Mouse (Mus musculus) limb, embryonic 14.5 days (tissue): Measurements from ENCODE around the gene Pnpla7. TPM values are rescaled to one million over a fixed set of nuclear protein-coding genes. Genes with fewer than 3 reads are reported as not detected.

ENCODE experiments used
- ATAC-seq: fragments of 200-750 bp; cut with Nextera tagmentation; 2 replicates; pipeline ENCODE4 v1.8.0; 2017; ENCODE audit warnings: low read depth, moderate number of reproducible peaks, moderate TSS enrichment; ENCODE audit not compliant: low FRiP score
- DNase-seq: peaks from one replicate; pipeline ENCODE4 v3.0.0-alpha.2; 2015; ENCODE audit warnings: low spot score
- H3K27ac ChIP-seq: fragments of 300-500 bp; sonication (generic); replicated peaks from 2 replicates; pipeline ENCODE4 v1.5.1; 2014; ENCODE audit warnings: low read depth, mild to moderate bottlenecking, low read length, moderate library complexity, mixed read lengths
- H3K27me3 ChIP-seq: fragments of 300-500 bp; sonication (generic); 2 replicates; pipeline ENCODE4 v1.6.1; 2014; ENCODE audit warnings: low read length, mixed read lengths; ENCODE audit not compliant: control insufficient read depth, insufficient read depth
- H3K36me3 ChIP-seq: fragments of 300-500 bp; sonication (generic); 2 replicates; pipeline ENCODE4 v1.6.1; 2014; ENCODE audit warnings: mild to moderate bottlenecking, low read length, moderate library complexity, mixed read lengths; ENCODE audit not compliant: control insufficient read depth, insufficient read depth
- H3K4me1 ChIP-seq: fragments of 300-500 bp; sonication (generic); 2 replicates; pipeline ENCODE4 v1.6.1; 2014; ENCODE audit warnings: antibody characterized with exemption, low read length, mixed read lengths; ENCODE audit not compliant: control insufficient read depth, insufficient read depth
- H3K4me2 ChIP-seq: fragments of 300-500 bp; sonication (generic); replicated peaks from 2 replicates; pipeline ENCODE4 v1.6.1; 2014; ENCODE audit warnings: low read depth, mild to moderate bottlenecking, low read length, moderate library complexity; ENCODE audit not compliant: severe bottlenecking
- H3K4me3 ChIP-seq: fragments of 300-500 bp; sonication (generic); replicated peaks from 2 replicates; pipeline ENCODE4 v1.5.1; 2014; ENCODE audit warnings: low read length
- H3K9ac ChIP-seq: fragments of 300-500 bp; sonication (generic); 2 replicates; pipeline ENCODE4 v1.6.1; 2014; ENCODE audit warnings: mild to moderate bottlenecking, low read depth, low read length, moderate library complexity; ENCODE audit not compliant: severe bottlenecking
- H3K9me3 ChIP-seq: fragments of 300-500 bp; sonication (generic); 2 replicates; pipeline ENCODE4 v1.6.1; 2016; ENCODE audit warnings: low read length; ENCODE audit not compliant: control insufficient read depth
- POLR2A ChIP-seq: fragments of 200-500 bp; IDR thresholded peaks from 2 replicates; pipeline ENCODE4 v1.8.0; 2012; ENCODE audit warnings: inconsistent platforms, mild to moderate bottlenecking, moderate library complexity, borderline replicate concordance; ENCODE audit not compliant: insufficient read depth, insufficient read length; ENCODE audit errors: extremely low read depth
- WGBS: fragments of 180-500 bp; shearing (Covaris S2); extraction: QIAGEN DNeasy Blood & Tissue Kit; methylation state at CpG from one replicate; pipeline ENCODE4 v1.1.7; 2014; 5-methylcytosine and 5-hydroxymethylcytosine counted together
- polyA plus RNA-seq, 2 experiments: library from polyadenylated mRNA; depleted of rRNA in 1 of 2; stranded (reverse) in 1 of 2; unstranded in 1 of 2; fragments of >200 nt; fragmentation: Nextera tagmentation in 1 of 2; extraction: Ambion mirVana in 1 of 2; gene quantifications; 2 replicates each; pipeline versions ENCODE4 v1.2.1 to v1.2.3; 2012 to 2014

Pnpla7 gene
- polyA plus RNA-seq, 2 experiments, result 7.9 to 12.0 TPM

GRCm38 (mm10) chr2:25008250-25008649, 32.4 kb downstream of the Pnpla7 start:
- Histone ChIP-seq H3K4me1 (no peaks in the 10 kb centered on the region), H3K27me3 (no peaks in the 10 kb centered on the region), H3K9me3 (no peaks in the 10 kb centered on the region), H3K36me3 (no peaks in the 10 kb centered on the region), H3K9ac (no peak overlapping the region), H3K4me2 (no peak overlapping the region), H3K27ac (no peak overlapping the region), H3K4me3 (no peak overlapping the region)
- no peak for DNase-seq
- ATAC-seq, result no peak
- no peak for TF ChIP-seq POLR2A

GRCm38 (mm10) chr2:25022678-25023077, 46.8 kb downstream of the Pnpla7 start:
- no peak for ATAC-seq
- no peak for TF ChIP-seq POLR2A
- 81% methylated on average over 1 of the region's 1 CpGs for whole genome bisulfite sequencing

GRCm38 (mm10) chr2:25025109-25025508, 49.3 kb downstream of the Pnpla7 start:
- no peak overlapping the region for H3K9ac ChIP-seq
- no peaks in the 10 kb centered on the region for H3K4me1 ChIP-seq
- H3K9me3 ChIP-seq, result no peaks in the 10 kb centered on the region
- H3K27me3 ChIP-seq, result no peaks in the 10 kb centered on the region
- WGBS, result 85% methylated on average over 1 of the region's 1 CpGs
- DNase-seq, result no peak
- TF ChIP-seq POLR2A, result no peak
- no peak overlapping the region for H3K4me3 ChIP-seq
- no peaks in the 10 kb centered on the region for H3K36me3 ChIP-seq
- H3K27ac ChIP-seq, result no peak overlapping the region
- ATAC-seq, result no peak
- H3K4me2 ChIP-seq, result no peak overlapping the region

More at GRCm38 (mm10) chr2:25022678-25023077, 46.8 kb downstream of the Pnpla7 start:
- Histone ChIP-seq H3K9ac (no peak overlapping the region), H3K4me3 (no peak overlapping the region), H3K27me3 (no peaks in the 10 kb centered on the region), H3K9me3 (no peaks in the 10 kb centered on the region), H3K4me2 (no peak overlapping the region), H3K36me3 (no peaks in the 10 kb centered on the region), H3K27ac (no peak overlapping the region), H3K4me1 (no peaks in the 10 kb centered on the region)
- no peak for DNase-seq

- ATAC-seq, result no peak
- 82% methylated on average over 4 of the region's 4 CpGs for WGBS
Measured at GRCm38 (mm10) chr2:25034994-25035393, 59.2 kb downstream of the Pnpla7 start.

GRCm38 (mm10) chr2:25040089-25040488, 64.3 kb downstream of the Pnpla7 start:
- Histone ChIP-seq H3K27ac (no peak overlapping the region), H3K4me2 (no peak overlapping the region), H3K9ac (no peak overlapping the region), H3K9me3 (no peaks in the 10 kb centered on the region), H3K27me3 (no peaks in the 10 kb centered on the region), H3K4me1 (no peaks in the 10 kb centered on the region), H3K4me3 (no peak overlapping the region), H3K36me3 (no peaks in the 10 kb centered on the region)
- TF ChIP-seq POLR2A, result no peak
- 81% methylated on average over 5 of the region's 5 CpGs for WGBS
- DNase-seq (no peak), ATAC-seq (no peak)

More at GRCm38 (mm10) chr2:25034994-25035393, 59.2 kb downstream of the Pnpla7 start:
- H3K27me3 ChIP-seq, result no peaks in the 10 kb centered on the region
- H3K9ac ChIP-seq, result no peak overlapping the region
- no peak overlapping the region for H3K4me2 ChIP-seq
- H3K9me3 ChIP-seq, result no peaks in the 10 kb centered on the region
- H3K4me3 ChIP-seq, result no peak overlapping the region
- DNase-seq, result no peak
- no peaks in the 10 kb centered on the region for H3K4me1 ChIP-seq
- TF ChIP-seq POLR2A, result no peak
- H3K27ac ChIP-seq, result no peak overlapping the region
- H3K36me3 ChIP-seq, result no peaks in the 10 kb centered on the region

- WGBS, result 80% methylated on average over 7 of the region's 7 CpGs
- Histone ChIP-seq H3K4me1 (peaks cover 9% of the 10 kb centered on the region), H3K4me2 (no peak overlapping the region), H3K4me3 (no peak overlapping the region), H3K27ac (no peak overlapping the region), H3K36me3 (no peaks in the 10 kb centered on the region; the same call in 1 of the 2 replicates), H3K27me3 (no peaks in the 10 kb centered on the region), H3K9ac (no peak overlapping the region), H3K9me3 (no peaks in the 10 kb centered on the region)
- no peak for DNase-seq
- ATAC-seq, result no peak
- no peak for TF ChIP-seq POLR2A
Measured at GRCm38 (mm10) chr2:25050921-25051320, 75.1 kb downstream of the Pnpla7 start.
